Mouse (Mus musculus) heart, postnatal 0 days (tissue): ENCODE measurements at regions not wholly inside any gene's neighbourhood (a gene's known extent, or its start where the extent isn't known, plus 50 kb on each side); places are given as distances from the start of the nearest gene placed in this dataset.
A peak's percentile ranks its signal among the peaks of the same experiment; 100 is the strongest.

Source experiments
- ATAC-seq: fragments of 200-750 bp; cut with Nextera tagmentation; 2 replicates; pipeline ENCODE4 v1.8.0; 2017; ENCODE audit warnings: low read depth, moderate number of reproducible peaks, moderate library complexity; ENCODE audit not compliant: insufficient read depth
- DNase-seq: peaks from one replicate; pipeline ENCODE4 v3.0.0-alpha.2; 2016; ENCODE audit warnings: low spot score
- H3K27ac ChIP-seq: fragments of 300-500 bp; sonication (generic); 2 replicates; pipeline ENCODE4 v1.5.1; 2014; ENCODE audit warnings: low read depth, mild to moderate bottlenecking
- H3K27me3 ChIP-seq: fragments of 300-500 bp; sonication (generic); 2 replicates; pipeline ENCODE4 v1.6.1; 2014; ENCODE audit warnings: low read length, mixed read lengths; ENCODE audit not compliant: control insufficient read depth, insufficient read depth
- H3K36me3 ChIP-seq: fragments of 300-500 bp; sonication (generic); replicated peaks from 2 replicates; pipeline ENCODE4 v1.6.1; 2014; ENCODE audit warnings: low read length, mixed read lengths; ENCODE audit not compliant: control insufficient read depth, insufficient read depth
- H3K4me1 ChIP-seq: fragments of 300-500 bp; sonication (generic); 2 replicates; pipeline ENCODE4 v1.6.1; 2014; ENCODE audit warnings: antibody characterized with exemption; ENCODE audit not compliant: control insufficient read depth, insufficient read depth
- H3K4me2 ChIP-seq: fragments of 300-500 bp; sonication (generic); 2 replicates; pipeline ENCODE4 v1.6.1; 2014; ENCODE audit warnings: low read depth, mild to moderate bottlenecking, low read length, moderate library complexity
- H3K4me3 ChIP-seq: fragments of 300-500 bp; sonication (generic); 2 replicates; pipeline ENCODE4 v1.5.1; 2014; ENCODE audit warnings: low read depth, low read length
- H3K9ac ChIP-seq: fragments of 300-500 bp; sonication (generic); replicated peaks from 2 replicates; pipeline ENCODE4 v1.6.1; 2014; ENCODE audit warnings: low read depth, low read length, mixed read lengths
- H3K9me3 ChIP-seq: fragments of 300-500 bp; sonication (generic); replicated peaks from 2 replicates; pipeline ENCODE4 v1.6.1; 2016; ENCODE audit warnings: low read length; ENCODE audit not compliant: control insufficient read depth
- CTCF ChIP-seq: IDR thresholded peaks from 2 replicates; pipeline ENCODE4 v1.5.1; 2016; ENCODE audit warnings: antibody characterized with exemption, control low read depth, low read depth
- EP300 ChIP-seq: IDR thresholded peaks from 2 replicates; pipeline ENCODE4 v1.6.1; 2016; ENCODE audit warnings: antibody characterized with exemption, low read depth
- WGBS: fragments of 180-500 bp; shearing (Covaris S2); extraction: QIAGEN DNeasy Blood & Tissue Kit; methylation state at CpG from one replicate; pipeline ENCODE4 v1.1.7; 2014; 5-methylcytosine and 5-hydroxymethylcytosine counted together

DNA sequence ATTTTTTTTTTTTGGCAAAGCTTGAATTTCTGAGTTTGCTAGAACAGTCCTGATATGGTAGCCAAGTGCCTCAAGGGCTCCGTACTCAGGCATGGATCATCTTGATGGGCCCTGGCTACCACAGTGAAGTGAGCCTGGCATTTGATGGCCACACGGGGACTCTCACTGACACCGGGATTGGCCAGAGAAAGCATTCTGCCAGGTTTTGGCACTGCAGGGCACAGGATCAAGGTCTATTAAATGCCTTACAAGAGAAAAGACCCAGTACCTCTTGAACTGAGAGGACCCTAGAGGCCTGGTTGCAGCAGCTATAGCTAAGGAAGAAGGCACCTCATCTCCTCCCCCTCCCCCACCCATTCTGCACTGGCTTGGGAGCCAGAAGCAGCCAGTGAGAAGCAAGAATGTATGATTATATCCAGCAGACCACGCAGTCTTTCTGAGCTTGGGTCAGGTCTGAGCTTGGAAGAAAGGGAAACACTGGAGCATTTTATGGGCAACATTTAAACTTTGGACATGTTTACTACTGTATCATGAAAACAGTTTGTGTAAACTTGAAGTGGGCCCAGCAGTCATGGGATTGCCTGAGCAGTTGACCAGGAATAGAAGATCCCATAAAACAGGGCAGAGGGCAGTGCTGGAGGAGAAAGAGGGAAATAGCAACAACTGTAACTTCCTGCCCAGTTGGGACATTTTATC lies 97.1 kb upstream of the Armc2 start:
- no peak overlapping the region for H3K27ac ChIP-seq
- WGBS: 76% methylated on average over 4 of the region's 4 CpGs
- H3K4me3 ChIP-seq: no peak overlapping the region
- H3K4me1 ChIP-seq: no peaks in the 10 kb centered on the region
- H3K9me3 ChIP-seq: peaks cover 4% of the 10 kb centered on the region; the same call in 1 of the 2 replicates
- H3K4me2 ChIP-seq: no peak overlapping the region
- H3K36me3 ChIP-seq: no peaks in the 10 kb centered on the region
- H3K9ac ChIP-seq: no peak overlapping the region
- TF ChIP-seq EP300: no peak
- TF ChIP-seq CTCF: no peak
- no peaks in the 10 kb centered on the region for H3K27me3 ChIP-seq
- DNase-seq (no peak), ATAC-seq (no peak; the same call in 1 of the 2 replicates)

DNA sequence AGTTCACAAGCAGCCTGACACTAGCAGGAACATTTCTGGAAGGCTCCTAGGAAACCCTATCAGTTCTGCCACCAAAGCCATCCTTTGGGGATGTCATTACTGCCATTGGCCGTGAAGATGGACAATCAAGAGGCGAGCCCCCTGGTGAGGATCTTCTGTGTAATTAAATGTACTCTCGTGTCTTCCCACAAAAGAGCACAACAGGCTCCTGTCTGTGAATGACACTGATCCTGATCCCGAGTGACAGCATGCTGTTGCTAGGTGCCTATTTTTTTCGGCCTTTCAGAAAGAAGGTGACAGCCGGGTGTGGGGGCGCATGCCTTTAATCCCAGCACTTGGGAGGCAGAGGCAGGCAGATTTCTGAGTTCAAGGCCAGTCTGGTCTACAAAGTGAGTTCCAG lies 92.5 kb upstream of the Armc2 start:
- Histone ChIP-seq H3K27me3 (no peaks in the 10 kb centered on the region), H3K27ac (no peak overlapping the region), H3K9ac (no peak overlapping the region), H3K9me3 (peaks cover 4% of the 10 kb centered on the region; the same call in 1 of the 2 replicates), H3K4me2 (no peak overlapping the region), H3K36me3 (no peaks in the 10 kb centered on the region), H3K4me3 (no peak overlapping the region), H3K4me1 (peaks cover 10% of the 10 kb centered on the region)
- ATAC-seq (no peak), DNase-seq (no peak)
- 85% methylated on average over 7 of the region's 7 CpGs for WGBS
- TF ChIP-seq CTCF: no peak
- no peak for TF ChIP-seq EP300

DNA sequence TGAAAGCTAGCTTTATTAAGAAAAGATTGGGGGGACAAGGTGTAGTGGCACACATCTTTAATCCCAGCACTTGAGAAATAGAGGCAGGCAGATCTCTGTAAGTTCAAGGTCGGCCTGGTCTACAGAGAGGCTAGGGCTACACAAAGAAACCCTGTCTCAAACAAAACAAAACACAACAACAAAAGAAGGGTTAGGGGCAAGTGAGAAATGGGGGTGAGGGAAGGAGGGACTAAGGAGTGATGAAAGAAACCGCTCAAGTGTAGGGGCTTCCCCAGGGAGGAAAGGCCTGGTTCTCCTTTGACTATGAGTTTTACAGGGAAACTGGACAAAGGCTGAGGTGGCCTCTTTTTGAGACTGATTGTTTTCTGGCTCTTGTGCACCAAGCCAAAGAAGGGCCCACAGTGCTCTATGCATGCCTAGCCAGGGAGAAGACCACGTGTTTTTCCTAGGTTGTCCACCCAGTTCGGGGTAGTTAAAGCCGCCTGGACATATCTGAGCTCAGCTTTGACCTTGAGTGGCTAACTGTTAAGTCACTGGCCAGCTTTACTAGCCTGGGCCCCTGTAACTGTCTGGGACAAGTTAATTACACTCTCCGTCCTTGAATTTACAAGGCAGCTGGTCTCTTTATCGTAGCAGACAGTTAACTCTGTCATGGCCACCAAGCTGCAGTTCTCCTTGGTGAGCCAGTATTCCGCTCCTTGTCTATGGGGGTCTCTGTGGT lies 90.2 kb upstream of the Armc2 start:
- ATAC-seq (peak; percentile 67; the same call in 1 of the 2 replicates), DNase-seq (peak; percentile 38)
- H3K4me2 ChIP-seq: no peak overlapping the region
- H3K27ac ChIP-seq: no peak overlapping the region
- H3K36me3 ChIP-seq: no peaks in the 10 kb centered on the region
- 50% methylated on average over 8 of the region's 8 CpGs for WGBS
- no peaks in the 10 kb centered on the region for H3K27me3 ChIP-seq
- no peak overlapping the region for H3K4me3 ChIP-seq
- no peak for TF ChIP-seq CTCF
- 0 out of 2 replicates have a peak, but pooled peaks have one; percentile 38 for TF ChIP-seq EP300
- peaks cover 10% of the 10 kb centered on the region for H3K4me1 ChIP-seq
- peaks cover 11% of the 10 kb centered on the region for H3K9me3 ChIP-seq
- no peak overlapping the region for H3K9ac ChIP-seq

DNA sequence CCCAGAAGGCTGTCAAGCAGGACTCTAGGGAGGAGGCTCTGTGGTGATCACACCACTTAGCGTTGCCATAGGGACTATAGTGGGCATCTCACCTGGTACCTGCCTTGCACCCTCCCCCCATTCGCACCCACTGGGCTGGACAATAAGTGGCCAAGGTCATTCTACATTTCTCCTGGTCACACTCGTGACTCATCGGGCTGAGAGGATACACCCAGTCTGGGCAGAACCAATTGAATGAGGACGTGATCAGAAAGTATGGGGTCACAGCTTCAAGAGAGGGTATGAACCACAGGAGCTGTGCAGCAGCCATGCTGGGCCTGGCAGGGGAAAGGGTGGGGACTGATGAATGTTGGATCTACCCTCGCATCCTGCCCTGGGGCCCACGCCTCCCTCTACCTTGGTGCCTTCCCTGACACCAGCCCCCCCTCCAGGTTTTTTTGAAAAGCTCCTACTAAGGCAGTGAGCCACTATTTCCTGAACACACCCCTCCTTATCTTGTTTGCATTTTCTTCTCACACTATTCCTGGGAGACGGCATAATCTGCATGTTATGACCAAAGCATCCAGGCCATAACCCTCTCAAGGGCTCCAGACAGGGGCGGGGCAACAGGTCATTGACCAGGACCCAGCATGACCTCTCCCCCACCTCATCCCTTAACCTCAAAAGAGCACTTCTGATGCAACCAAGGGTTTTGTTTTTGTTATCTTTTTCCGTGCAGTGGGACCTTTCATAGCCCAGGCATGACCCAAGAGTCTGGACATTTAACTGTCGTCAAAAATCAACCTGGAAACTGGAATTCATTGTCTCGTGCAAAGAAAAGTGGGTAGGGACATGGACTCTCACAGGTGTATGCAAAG lies 89.4 kb upstream of the Armc2 start:
- no peak for TF ChIP-seq CTCF
- no peak for TF ChIP-seq EP300
- ATAC-seq (peak; percentile 7; the same call in 1 of the 2 replicates), DNase-seq (no peak)
- Histone ChIP-seq H3K4me3 (no peak overlapping the region), H3K36me3 (no peaks in the 10 kb centered on the region), H3K27ac (no peak overlapping the region), H3K9me3 (peaks cover 8% of the 10 kb centered on the region; the same call in 1 of the 2 replicates), H3K4me1 (peaks cover 10% of the 10 kb centered on the region), H3K27me3 (no peaks in the 10 kb centered on the region), H3K9ac (no peak overlapping the region), H3K4me2 (no peak overlapping the region)
- 69% methylated on average over 12 of the region's 12 CpGs for WGBS

DNA sequence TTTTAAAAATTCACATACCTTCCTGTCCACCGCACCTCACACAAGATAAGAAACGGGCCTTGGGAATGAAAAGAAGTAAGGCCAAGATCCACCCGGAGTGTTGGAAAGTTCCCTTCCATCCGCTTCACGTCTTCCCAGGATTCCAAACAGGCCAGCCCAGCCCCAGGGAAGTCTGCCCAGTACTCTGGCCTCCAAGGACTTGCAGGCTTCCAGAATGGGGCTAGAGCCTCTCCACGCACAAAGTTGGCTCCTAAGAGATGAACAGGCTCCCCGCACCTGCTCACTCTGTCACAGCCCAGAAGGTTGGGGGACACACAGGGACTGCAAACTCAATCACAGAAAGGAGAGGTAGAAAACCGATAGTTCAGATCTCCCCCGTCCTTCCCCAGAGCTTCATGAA lies 88.4 kb upstream of the Armc2 start:
- WGBS: 70% methylated on average over 9 of the region's 9 CpGs

More for the DNA sequence above, 88.4 kb upstream of the Armc2 start:
- Histone ChIP-seq H3K4me1 (peaks cover 10% of the 10 kb centered on the region), H3K9me3 (peaks cover 8% of the 10 kb centered on the region; the same call in 1 of the 2 replicates), H3K27ac (no peak overlapping the region), H3K27me3 (no peaks in the 10 kb centered on the region), H3K36me3 (no peaks in the 10 kb centered on the region), H3K9ac (no peak overlapping the region), H3K4me2 (no peak overlapping the region), H3K4me3 (no peak overlapping the region)
- no peak for ATAC-seq
- TF ChIP-seq EP300 (no peak), CTCF (no peak)
- no peak for DNase-seq
